Mouse (Mus musculus): Measurements from ENCODE around the gene Kcnh6. TPM values are rescaled to one million over a fixed set of nuclear protein-coding genes. Genes with fewer than 3 reads are reported as not detected.

Kcnh6 gene
- polyA plus RNA-seq, 1 experiment from 2014 or later: 0.41 TPM

DNA sequence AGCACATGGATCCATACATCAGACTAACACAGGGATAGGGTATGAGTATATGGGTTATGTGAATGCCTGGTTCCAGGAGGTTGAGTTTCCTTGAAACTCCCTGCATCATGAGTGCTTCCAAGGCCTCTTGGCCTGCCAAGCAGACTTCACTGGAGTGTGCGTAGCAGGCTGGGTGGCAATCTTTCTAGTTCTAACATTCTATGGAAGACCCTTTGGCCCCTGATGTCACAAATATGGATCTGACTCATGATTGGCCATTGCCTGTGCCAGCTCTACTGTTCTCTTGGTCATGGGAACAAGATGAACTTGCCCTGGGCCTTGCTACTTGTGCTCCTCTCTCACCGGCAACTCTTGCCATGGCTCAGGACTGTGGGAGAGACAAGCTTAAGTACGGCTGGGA is 13.5 kb upstream of the Kcnh6 start, which contains the start of gene Ace3:
Gene Ace3, plus strand, starts transcription at position 301 of the 400 bp plus-strand sequence.
- H3K4me1 ChIP-seq (replicated peaks; ENCODE audit: control insufficient read depth, insufficient read depth, low read length): no peaks in the 10 kb centered on the region
- H3K36me3 ChIP-seq (ENCODE audit: control insufficient read depth, insufficient read depth, low read length): no peaks in the 10 kb centered on the region
- H3K9ac ChIP-seq (ENCODE audit: low read length): no peak within 1 kb of the TSS
- DNase-seq (ENCODE audit: low spot score): no peak
- H3K27me3 ChIP-seq (ENCODE audit: control insufficient read depth, insufficient read depth, low read length): no peaks in the 10 kb centered on the region
- no peak for ATAC-seq (replicated peaks; ENCODE audit: low FRiP score)
- 99% methylated on average over 3 of the region's 3 CpGs for WGBS
- H3K4me3 ChIP-seq (ENCODE audit: low read depth, low read length): no peak within 1 kb of the TSS
- no peak within 1 kb of the TSS for H3K4me2 ChIP-seq (ENCODE audit: low read depth, low read length, severe bottlenecking)
- no peak within 1 kb of the TSS for H3K27ac ChIP-seq (ENCODE audit: low read depth, low read length)
- H3K9me3 ChIP-seq (ENCODE audit: control insufficient read depth, low read length): no peaks in the 10 kb centered on the region

- Histone ChIP-seq H3K27ac (ENCODE audit: low read depth, low read length) (no peak overlapping the region), H3K4me3 (ENCODE audit: low read depth, low read length) (no peak overlapping the region), H3K4me2 (ENCODE audit: low read depth, low read length, severe bottlenecking) (no peak overlapping the region), H3K27me3 (ENCODE audit: control insufficient read depth, insufficient read depth, low read length) (no peaks in the 10 kb centered on the region), H3K9ac (ENCODE audit: low read length) (no peak overlapping the region), H3K36me3 (ENCODE audit: control insufficient read depth, insufficient read depth, low read length) (no peaks in the 10 kb centered on the region), H3K9me3 (ENCODE audit: control insufficient read depth, low read length) (no peaks in the 10 kb centered on the region), H3K4me1 (replicated peaks; ENCODE audit: control insufficient read depth, insufficient read depth, low read length) (no peaks in the 10 kb centered on the region)
- 91% methylated on average over 6 of the region's 6 CpGs for WGBS
- DNase-seq (ENCODE audit: low spot score): no peak
- no peak for ATAC-seq (replicated peaks; ENCODE audit: low FRiP score)
Measured at GRCm38 (mm10) chr11:106000062-106000461, 7.9 kb upstream of the Kcnh6 start.

- no peak for ATAC-seq (replicated peaks; ENCODE audit: low FRiP score)
- H3K4me1 ChIP-seq (replicated peaks; ENCODE audit: control insufficient read depth, insufficient read depth, low read length): no peaks in the 10 kb centered on the region
- no peak overlapping the region for H3K9ac ChIP-seq (ENCODE audit: low read length)
- 52% methylated on average over 4 of the region's 4 CpGs for WGBS
- no peak overlapping the region for H3K27ac ChIP-seq (ENCODE audit: low read depth, low read length)
- no peaks in the 10 kb centered on the region for H3K27me3 ChIP-seq (ENCODE audit: control insufficient read depth, insufficient read depth, low read length)
- no peak for DNase-seq (ENCODE audit: low spot score)
- no peaks in the 10 kb centered on the region for H3K9me3 ChIP-seq (ENCODE audit: control insufficient read depth, low read length)
- H3K4me2 ChIP-seq (ENCODE audit: low read depth, low read length, severe bottlenecking): no peak overlapping the region
- H3K36me3 ChIP-seq (ENCODE audit: control insufficient read depth, insufficient read depth, low read length): no peaks in the 10 kb centered on the region
- H3K4me3 ChIP-seq (ENCODE audit: low read depth, low read length): no peak overlapping the region
Measured at GRCm38 (mm10) chr11:106001718-106002117, 6.2 kb upstream of the Kcnh6 start.

- Histone ChIP-seq H3K36me3 (ENCODE audit: control insufficient read depth, insufficient read depth, low read length) (no peaks in the 10 kb centered on the region), H3K27ac (ENCODE audit: low read depth, low read length) (no peak overlapping the region), H3K4me1 (replicated peaks; ENCODE audit: control insufficient read depth, insufficient read depth, low read length) (0 out of 2 replicates have a peak, but pooled peaks cover 3% of the 10 kb centered on the region), H3K9me3 (ENCODE audit: control insufficient read depth, low read length) (no peaks in the 10 kb centered on the region), H3K4me2 (ENCODE audit: low read depth, low read length, severe bottlenecking) (no peak overlapping the region), H3K9ac (ENCODE audit: low read length) (no peak overlapping the region), H3K4me3 (ENCODE audit: low read depth, low read length) (no peak overlapping the region), H3K27me3 (ENCODE audit: control insufficient read depth, insufficient read depth, low read length) (no peaks in the 10 kb centered on the region)
- 82% methylated on average over 1 of the region's 1 CpGs for WGBS
- DNase-seq (ENCODE audit: low spot score): no peak
- no peak for ATAC-seq (replicated peaks; ENCODE audit: low FRiP score)
Measured at GRCm38 (mm10) chr11:106004576-106004975, 3.3 kb upstream of the Kcnh6 start.

DNA sequence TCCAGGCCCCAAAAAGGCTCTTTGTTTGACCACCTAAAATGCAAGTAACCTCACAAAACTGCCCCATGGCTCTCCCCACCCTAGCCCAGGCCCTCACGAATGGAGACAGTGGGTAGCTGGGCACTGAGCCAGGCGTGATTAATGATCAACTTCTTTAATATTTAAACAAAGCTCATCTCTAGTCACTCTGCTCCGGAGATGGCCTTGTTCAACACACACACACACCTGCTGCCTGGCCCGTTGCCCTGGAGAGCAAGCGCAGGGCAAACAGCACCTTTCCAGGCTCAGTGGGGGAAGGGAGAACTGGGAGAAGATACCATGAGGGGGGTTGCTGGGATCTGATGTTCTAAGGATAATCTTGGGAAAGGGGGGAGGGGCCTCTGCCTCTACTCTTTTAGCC is 2.0 kb upstream of the Kcnh6 start:
- Histone ChIP-seq H3K9me3 (ENCODE audit: control insufficient read depth, low read length) (no peaks in the 10 kb centered on the region), H3K27me3 (ENCODE audit: control insufficient read depth, insufficient read depth, low read length) (no peaks in the 10 kb centered on the region), H3K36me3 (ENCODE audit: control insufficient read depth, insufficient read depth, low read length) (no peaks in the 10 kb centered on the region), H3K4me1 (replicated peaks; ENCODE audit: control insufficient read depth, insufficient read depth, low read length) (0 out of 2 replicates have a peak, but pooled peaks cover 3% of the 10 kb centered on the region), H3K27ac (ENCODE audit: low read depth, low read length) (no peak overlapping the region), H3K4me2 (ENCODE audit: low read depth, low read length, severe bottlenecking) (no peak overlapping the region), H3K4me3 (ENCODE audit: low read depth, low read length) (no peak overlapping the region), H3K9ac (ENCODE audit: low read length) (no peak overlapping the region)
- WGBS: 57% methylated on average over 5 of the region's 5 CpGs
- ATAC-seq (replicated peaks; ENCODE audit: low FRiP score): no peak
- DNase-seq (ENCODE audit: low spot score): no peak

- 0 out of 2 replicates have a peak, but pooled peaks cover 3% of the 10 kb centered on the region for H3K4me1 ChIP-seq (replicated peaks; ENCODE audit: control insufficient read depth, insufficient read depth, low read length)
- H3K36me3 ChIP-seq (ENCODE audit: control insufficient read depth, insufficient read depth, low read length): no peaks in the 10 kb centered on the region
- H3K4me3 ChIP-seq (ENCODE audit: low read depth, low read length): no peak overlapping the region
- no peaks in the 10 kb centered on the region for H3K27me3 ChIP-seq (ENCODE audit: control insufficient read depth, insufficient read depth, low read length)
- no peak overlapping the region for H3K9ac ChIP-seq (ENCODE audit: low read length)
- no peaks in the 10 kb centered on the region for H3K9me3 ChIP-seq (ENCODE audit: control insufficient read depth, low read length)
- ATAC-seq (replicated peaks; ENCODE audit: low FRiP score) (no peak), DNase-seq (ENCODE audit: low spot score) (no peak)
- no peak overlapping the region for H3K27ac ChIP-seq (ENCODE audit: low read depth, low read length)
- no peak overlapping the region for H3K4me2 ChIP-seq (ENCODE audit: low read depth, low read length, severe bottlenecking)
- WGBS: 59% methylated on average over 7 of the region's 7 CpGs
Measured at GRCm38 (mm10) chr11:106012711-106013110, 4.8 kb downstream of the Kcnh6 start.

GRCm38 (mm10) chr11:106013556-106014225 is 5.8 kb downstream of the Kcnh6 start:
- ATAC-seq (replicated peaks; ENCODE audit: low FRiP score) (no peak), DNase-seq (ENCODE audit: low spot score) (no peak)
- H3K4me1 ChIP-seq (replicated peaks; ENCODE audit: control insufficient read depth, insufficient read depth, low read length): no peaks in the 10 kb centered on the region
- H3K36me3 ChIP-seq (ENCODE audit: control insufficient read depth, insufficient read depth, low read length): no peaks in the 10 kb centered on the region
- H3K9me3 ChIP-seq (ENCODE audit: control insufficient read depth, low read length): no peaks in the 10 kb centered on the region
- H3K4me2 ChIP-seq (ENCODE audit: low read depth, low read length, severe bottlenecking): no peak overlapping the region
- H3K27me3 ChIP-seq (ENCODE audit: control insufficient read depth, insufficient read depth, low read length): no peaks in the 10 kb centered on the region
- H3K9ac ChIP-seq (ENCODE audit: low read length): no peak overlapping the region
- 73% methylated on average over 11 of the region's 11 CpGs for WGBS
- H3K27ac ChIP-seq (ENCODE audit: low read depth, low read length): no peak overlapping the region
- H3K4me3 ChIP-seq (ENCODE audit: low read depth, low read length): no peak overlapping the region

DNA sequence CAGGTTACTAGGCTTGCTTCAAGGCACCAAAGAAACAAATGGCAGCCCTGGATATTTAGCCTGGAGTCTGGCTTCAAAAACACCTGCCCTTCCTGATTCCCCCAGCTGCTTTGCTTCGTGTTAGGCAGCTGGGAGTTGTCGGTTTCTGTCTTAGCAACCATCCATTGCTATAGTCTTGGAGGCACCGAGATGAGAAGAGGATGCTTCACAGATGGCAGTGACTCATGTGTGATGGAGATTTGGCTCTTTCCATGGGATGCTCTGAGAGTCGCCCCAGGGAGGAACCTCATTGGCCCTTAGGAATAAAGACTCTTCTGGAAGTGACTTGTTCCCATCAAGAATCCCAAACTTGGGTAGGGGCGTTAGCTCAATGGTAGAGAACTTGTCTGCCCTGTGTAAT is 8.5 kb downstream of the Kcnh6 start:
- peaks cover 7% of the 10 kb centered on the region for H3K27me3 ChIP-seq (ENCODE audit: control insufficient read depth, insufficient read depth, low read length)
- no peaks in the 10 kb centered on the region for H3K9me3 ChIP-seq (ENCODE audit: control insufficient read depth, low read length)
- no peak overlapping the region for H3K9ac ChIP-seq (ENCODE audit: low read length)
- DNase-seq (ENCODE audit: low spot score) (no peak), ATAC-seq (replicated peaks; ENCODE audit: low FRiP score) (no peak)
- 0 out of 2 replicates have a peak, but pooled peaks cover 2% of the 10 kb centered on the region for H3K4me1 ChIP-seq (replicated peaks; ENCODE audit: control insufficient read depth, insufficient read depth, low read length)
- no peak overlapping the region for H3K27ac ChIP-seq (ENCODE audit: low read depth, low read length)
- no peaks in the 10 kb centered on the region for H3K36me3 ChIP-seq (ENCODE audit: control insufficient read depth, insufficient read depth, low read length)
- 89% methylated on average over 5 of the region's 5 CpGs for WGBS
- no peak overlapping the region for H3K4me2 ChIP-seq (ENCODE audit: low read depth, low read length, severe bottlenecking)
- H3K4me3 ChIP-seq (ENCODE audit: low read depth, low read length): no peak overlapping the region
